Mouse (Mus musculus) ES-E14 (cell line): ENCODE data around the gene Stra6l.

Experiments used
- CHD2 ChIP-seq: IDR thresholded peaks from 2 replicates; pipeline ENCODE4 v1.6.1; 2014; ENCODE audit warnings: mild to moderate bottlenecking, low read depth, low read length, inconsistent platforms
- HCFC1 ChIP-seq: IDR thresholded peaks from 2 replicates; pipeline ENCODE4 v1.6.1; 2012; ENCODE audit warnings: low read length, inconsistent platforms, borderline replicate concordance; ENCODE audit not compliant: insufficient read depth
- MAFK ChIP-seq: IDR thresholded peaks from 2 replicates; pipeline ENCODE4 v1.6.1; 2014; ENCODE audit warnings: mild to moderate bottlenecking, low read depth, low read length, inconsistent platforms; ENCODE audit not compliant: insufficient read depth
- ZC3H11A ChIP-seq: IDR thresholded peaks from 2 replicates; pipeline ENCODE4 v1.6.1; 2012; ENCODE audit warnings: low read depth, mild to moderate bottlenecking, inconsistent platforms, low read length, borderline replicate concordance
- ZNF384 ChIP-seq: IDR thresholded peaks from 2 replicates; pipeline ENCODE4 v1.6.1; 2012; ENCODE audit warnings: low read depth, low read length, inconsistent platforms

GRCm38 (mm10) chr4:45848825-45849156 lies 327 bp downstream of the Stra6l start:
- no peak for TF ChIP-seq HCFC1
- TF ChIP-seq ZNF384, result no peak
- TF ChIP-seq ZC3H11A, result no peak
- no peak for TF ChIP-seq MAFK
- TF ChIP-seq CHD2, result no peak
